Mouse (Mus musculus): ENCODE measurements around the gene Sh3pxd2b. TPM values are rescaled to one million over a fixed set of nuclear protein-coding genes. Genes with fewer than 3 reads are reported as not detected.

Gene Sh3pxd2b
- total RNA-seq, 4 experiments from 2014 or later = 5.6 to 10.8 (median 8.8) TPM

Other genes with a start within 250 kb of the Sh3pxd2b start
- under 1 TPM in 3 of 4 experiments, not detected in 1; 0.42 to 0.71 (median 0.62) TPM for gene Il9r, start 147.5 kb upstream of the Sh3pxd2b start, total RNA-seq (2022)
- gene Snrnp25, start 142.4 kb upstream of the Sh3pxd2b start, total RNA-seq (2022) = 10 to 100 TPM; 12.7 to 21.5 (median 18.0) TPM
- gene Rhbdf1, start 125.5 kb upstream of the Sh3pxd2b start, total RNA-seq (2022) = 10 to 100 TPM; 24.5 to 40.0 (median 33.1) TPM
- gene Mpg, start 121.3 kb upstream of the Sh3pxd2b start, total RNA-seq (2022) = 10 to 100 TPM; 18.2 to 41.0 (median 33.3) TPM
- 100 to 1,000 TPM in 2 of 4 experiments, 10 to 100 TPM in 2; 72.8 to 122 (median 105) TPM for gene Nprl3, start 80.1 kb upstream of the Sh3pxd2b start, total RNA-seq (2022)
- gene Hba-x, start 71.4 kb upstream of the Sh3pxd2b start, total RNA-seq (2022) = not detected
- gene Hba-a1, start 64.3 kb upstream of the Sh3pxd2b start, total RNA-seq (2022) = 1,000 to 10,000 TPM in 1 of 4 experiments, 100 to 1,000 TPM in 3; 803 to 2,295 (median 899) TPM
- gene Hbq1b, start 60.9 kb upstream of the Sh3pxd2b start, total RNA-seq (2022) = not detected
- gene Hba-a2, start 51.3 kb upstream of the Sh3pxd2b start, total RNA-seq (2022) = 1,000 to 10,000 TPM in 1 of 4 experiments, 100 to 1,000 TPM in 3; 528 to 1,532 (median 627) TPM
- gene Hbq1a, start 47.8 kb upstream of the Sh3pxd2b start, total RNA-seq (2022) = under 1 TPM in 1 of 4 experiments, not detected in 3; 0.54 TPM
- gene Ubtd2, start 107.5 kb downstream of the Sh3pxd2b start, total RNA-seq (2022) = 10 to 100 TPM; 11.5 to 15.9 (median 13.7) TPM
- gene Efcab9, start 184.3 kb downstream of the Sh3pxd2b start, total RNA-seq (2022) = 1 to 10 TPM; 1.3 to 2.4 (median 1.6) TPM
- 10 to 100 TPM in 2 of 4 experiments, 1 to 10 TPM in 2; 9.5 to 23.3 (median 14.9) TPM for gene Stk10, start 185.5 kb downstream of the Sh3pxd2b start, total RNA-seq (2022)